Mouse (Mus musculus) stomach, embryonic 16.5 days (tissue): ENCODE data around the gene Psenen. TPM values are rescaled to one million over a fixed set of nuclear protein-coding genes. Genes with fewer than 3 reads are reported as not detected.
A peak's percentile ranks its signal among the peaks of the same experiment; 100 is the strongest.

Experiments used
- ATAC-seq: fragments of 200-750 bp; cut with Nextera tagmentation; 2 replicates; pipeline ENCODE4 v1.8.0; 2017; ENCODE audit warnings: moderate number of reproducible peaks, moderate TSS enrichment; ENCODE audit not compliant: insufficient read depth, low FRiP score
- H3K27ac ChIP-seq: fragments of 300-500 bp; sonication (generic); 2 replicates; pipeline ENCODE4 v1.5.1; 2014; ENCODE audit warnings: low read length
- H3K27me3 ChIP-seq: fragments of 300-500 bp; sonication (generic); 2 replicates; pipeline ENCODE4 v1.6.1; 2014; ENCODE audit warnings: low read length, control low read depth, mixed read lengths; ENCODE audit not compliant: control insufficient read depth, insufficient read depth
- H3K36me3 ChIP-seq: fragments of 300-500 bp; sonication (generic); 2 replicates; pipeline ENCODE4 v1.6.1; 2014; ENCODE audit warnings: low read length; ENCODE audit not compliant: control insufficient read depth, insufficient read depth
- H3K4me1 ChIP-seq: fragments of 300-500 bp; sonication (generic); 2 replicates; pipeline ENCODE4 v1.6.1; 2014; ENCODE audit warnings: low read length, control low read depth, mixed read lengths; ENCODE audit not compliant: control insufficient read depth, insufficient read depth
- H3K4me2 ChIP-seq: fragments of 300-500 bp; sonication (generic); 2 replicates; pipeline ENCODE4 v1.6.1; 2014; ENCODE audit warnings: low read depth, low read length, mixed read lengths
- H3K4me3 ChIP-seq: fragments of 300-500 bp; sonication (generic); replicated peaks from 2 replicates; pipeline ENCODE4 v1.5.1; 2014; ENCODE audit warnings: mild to moderate bottlenecking, low read length
- H3K9ac ChIP-seq: fragments of 300-500 bp; sonication (generic); 2 replicates; pipeline ENCODE4 v1.6.1; 2014; ENCODE audit warnings: low read length
- H3K9me3 ChIP-seq: fragments of 300-500 bp; sonication (generic); replicated peaks from 2 replicates; pipeline ENCODE4 v1.6.1; 2016; ENCODE audit warnings: low read length, control low read depth; ENCODE audit not compliant: control insufficient read depth
- WGBS: fragments of 180-500 bp; shearing (Covaris S2); extraction: QIAGEN DNeasy Blood & Tissue Kit; methylation state at CpG from one replicate; pipeline ENCODE4 v1.1.7; 2014; 5-methylcytosine and 5-hydroxymethylcytosine counted together
- polyA plus RNA-seq: library from polyadenylated mRNA; unstranded; fragments of >200 nt; fragmentation: Nextera tagmentation; extraction: Ambion mirVana; gene quantifications from 2 replicates; pipeline ENCODE4 v1.2.1, GENCODE M21; 2015

The Psenen gene
- polyA plus RNA-seq, 1 experiment from 2014 or later: 156 TPM

DNA sequence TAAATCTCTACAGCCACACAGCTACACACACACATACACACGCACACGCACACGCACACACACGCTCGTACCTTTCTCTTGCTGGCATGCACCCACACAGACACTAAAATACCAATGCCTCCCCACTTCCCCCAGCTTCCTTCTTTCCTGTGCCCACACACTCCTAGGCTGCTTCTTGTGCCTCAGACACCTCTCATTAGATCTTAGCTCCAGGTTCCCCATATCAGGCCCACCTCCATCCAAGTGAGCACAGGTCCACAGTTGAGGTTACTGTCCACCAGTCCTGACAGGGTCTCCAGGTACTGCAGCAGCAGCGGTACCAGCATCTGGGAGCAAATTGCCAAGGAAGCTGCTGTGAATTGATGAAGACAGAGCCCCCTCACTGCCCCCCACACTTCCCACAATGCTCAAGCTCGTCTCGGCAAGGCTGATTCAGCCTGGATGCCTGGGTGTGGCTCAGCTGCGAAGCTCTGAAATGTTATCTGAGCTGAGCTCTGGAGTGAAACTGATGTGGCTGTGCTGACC, 32.1 kb downstream of the Psenen start:
- peaks cover 13% of the 10 kb centered on the region for H3K4me1 ChIP-seq
- peaks cover 11% of the 10 kb centered on the region; the same call in 1 of the 2 replicates for H3K36me3 ChIP-seq
- 78% methylated on average over 9 of the region's 9 CpGs for WGBS
- H3K9me3 ChIP-seq: no peaks in the 10 kb centered on the region
- no peak overlapping the region for H3K4me2 ChIP-seq
- ATAC-seq: no peak
- no peak overlapping the region for H3K4me3 ChIP-seq
- peak overlapping the region; percentile 48; the same call in 1 of the 2 replicates for H3K9ac ChIP-seq
- H3K27ac ChIP-seq: no peak overlapping the region
- no peaks in the 10 kb centered on the region for H3K27me3 ChIP-seq

GRCm38 (mm10) chr7:30526981-30527380, 36.4 kb downstream of the Psenen start:
- 82% methylated on average over 14 of the region's 14 CpGs for WGBS
- Histone ChIP-seq H3K9ac (peak overlapping the region; percentile 63; the same call in 1 of the 2 replicates), H3K36me3 (peaks cover 11% of the 10 kb centered on the region; the same call in 1 of the 2 replicates), H3K4me2 (no peak overlapping the region), H3K9me3 (no peaks in the 10 kb centered on the region), H3K27me3 (no peaks in the 10 kb centered on the region), H3K4me3 (no peak overlapping the region), H3K4me1 (peaks cover 10% of the 10 kb centered on the region), H3K27ac (no peak overlapping the region)
- no peak for ATAC-seq

DNA sequence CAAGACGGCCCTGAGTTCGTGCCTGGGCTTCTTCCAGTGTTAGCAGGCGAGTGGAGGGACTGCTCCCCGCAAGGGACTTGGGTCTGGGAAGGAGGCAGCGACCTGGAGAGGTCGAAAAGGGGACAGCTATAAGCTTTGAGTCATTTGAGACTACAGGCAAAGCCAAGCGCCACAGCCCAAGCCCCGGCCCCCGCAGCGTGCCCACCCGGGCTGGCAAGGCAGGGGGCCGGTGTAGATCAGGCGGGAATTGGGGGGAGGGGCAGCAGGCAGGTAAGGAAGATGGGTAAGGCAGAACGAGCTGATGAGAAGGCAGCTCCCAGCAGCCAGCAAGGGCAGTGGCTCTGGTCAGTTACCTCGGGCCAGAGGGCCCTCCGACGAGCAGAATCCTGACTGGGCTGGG, 37.0 kb downstream of the Psenen start:
- Histone ChIP-seq H3K9ac (peak overlapping the region; percentile 63), H3K4me3 (no peak overlapping the region), H3K4me2 (peak overlapping the region; percentile 35), H3K36me3 (peaks cover 11% of the 10 kb centered on the region; the same call in 1 of the 2 replicates), H3K9me3 (no peaks in the 10 kb centered on the region), H3K27ac (peak overlapping the region; percentile 15; the same call in 1 of the 2 replicates), H3K4me1 (peaks cover 10% of the 10 kb centered on the region), H3K27me3 (no peaks in the 10 kb centered on the region)
- 34% methylated on average over 17 of the region's 17 CpGs for WGBS
- ATAC-seq: no peak

DNA sequence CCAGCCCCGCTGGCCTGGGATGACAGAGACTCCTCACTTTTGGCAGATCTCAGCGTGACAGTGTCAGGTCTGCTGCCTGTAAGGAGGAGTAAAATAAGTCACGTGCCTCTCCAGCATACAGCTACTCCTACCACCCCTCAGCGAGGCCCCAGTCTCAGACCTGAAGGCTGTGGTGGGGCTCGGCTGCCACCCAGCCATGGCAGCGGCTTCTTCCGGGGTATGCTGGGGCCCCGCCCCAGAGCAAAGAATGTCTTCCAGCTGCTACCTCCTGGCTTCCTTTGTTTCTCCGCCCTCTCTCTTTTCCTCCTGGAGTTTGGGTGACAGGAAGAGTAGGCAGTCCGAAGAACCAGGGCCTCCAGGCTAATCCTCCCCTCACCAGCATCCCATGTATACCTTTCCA, 37.5 kb downstream of the Psenen start:
- Histone ChIP-seq H3K4me2 (peak overlapping the region; percentile 35), H3K9ac (peak overlapping the region; percentile 63), H3K4me3 (no peak overlapping the region), H3K9me3 (no peaks in the 10 kb centered on the region), H3K27me3 (no peaks in the 10 kb centered on the region), H3K36me3 (peaks cover 11% of the 10 kb centered on the region; the same call in 1 of the 2 replicates), H3K4me1 (peaks cover 10% of the 10 kb centered on the region), H3K27ac (no peak overlapping the region)
- ATAC-seq: peak; percentile 24; the same call in 1 of the 2 replicates
- WGBS: 27% methylated on average over 10 of the region's 10 CpGs

DNA sequence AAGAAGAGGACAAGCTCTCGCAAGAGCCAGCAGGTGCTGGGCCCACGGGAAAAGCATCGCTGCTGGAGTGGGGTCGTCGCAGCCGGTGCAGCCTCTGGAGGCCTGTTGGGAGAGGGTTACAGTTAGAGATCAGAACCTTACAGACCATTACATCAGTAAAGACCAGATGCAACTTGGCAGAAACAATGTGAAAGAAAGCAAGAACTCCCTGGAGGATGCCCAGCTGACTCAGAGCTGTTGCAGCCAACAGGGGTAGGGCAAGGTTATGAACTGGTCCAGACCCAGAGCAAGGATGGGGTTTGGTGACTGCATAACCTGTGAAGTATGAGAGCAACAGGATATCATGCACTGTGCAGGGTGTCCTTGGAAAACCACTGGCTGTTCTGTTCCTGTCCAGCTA, 38.9 kb downstream of the Psenen start:
- Histone ChIP-seq H3K36me3 (peaks cover 2% of the 10 kb centered on the region; the same call in 1 of the 2 replicates), H3K4me1 (peaks cover 10% of the 10 kb centered on the region), H3K4me2 (no peak overlapping the region), H3K9me3 (no peaks in the 10 kb centered on the region), H3K4me3 (no peak overlapping the region), H3K9ac (no peak overlapping the region), H3K27ac (no peak overlapping the region), H3K27me3 (no peaks in the 10 kb centered on the region)
- no peak for ATAC-seq
- WGBS: 90% methylated on average over 6 of the region's 6 CpGs

DNA sequence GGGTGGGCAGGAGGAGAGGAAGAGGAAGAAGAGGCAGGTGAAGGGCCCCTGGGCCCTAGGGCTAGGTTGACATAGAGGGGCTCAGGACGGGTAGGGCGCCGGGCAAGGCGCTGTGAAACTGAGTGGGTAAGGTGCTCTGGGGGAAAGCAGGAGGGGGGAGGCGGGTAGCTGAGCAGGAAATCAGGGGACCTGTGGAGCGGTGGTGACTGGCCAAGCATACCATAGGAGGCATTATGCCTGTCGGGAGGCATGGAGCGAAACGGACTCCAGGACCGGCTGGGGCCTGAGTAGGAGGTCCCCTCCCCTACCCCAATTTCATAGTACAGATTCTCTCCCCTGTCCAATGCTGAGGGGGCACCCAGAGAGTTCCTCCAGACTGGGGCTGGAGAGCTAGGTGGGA, 40.6 kb downstream of the Psenen start:
- Histone ChIP-seq H3K4me1 (peaks cover 10% of the 10 kb centered on the region), H3K9me3 (no peaks in the 10 kb centered on the region), H3K4me3 (no peak overlapping the region), H3K4me2 (no peak overlapping the region), H3K36me3 (no peaks in the 10 kb centered on the region), H3K27ac (no peak overlapping the region), H3K27me3 (no peaks in the 10 kb centered on the region), H3K9ac (no peak overlapping the region)
- no peak for ATAC-seq
- WGBS: 82% methylated on average over 10 of the region's 10 CpGs

GRCm38 (mm10) chr7:30520856-30521255, 42.6 kb downstream of the Psenen start:
- no peak overlapping the region for H3K27ac ChIP-seq
- no peak overlapping the region for H3K4me3 ChIP-seq
- no peak for ATAC-seq
- no peak overlapping the region for H3K9ac ChIP-seq
- no peaks in the 10 kb centered on the region for H3K4me1 ChIP-seq
- no peak overlapping the region for H3K4me2 ChIP-seq
- no peaks in the 10 kb centered on the region for H3K27me3 ChIP-seq
- 78% methylated on average over 5 of the region's 5 CpGs for whole genome bisulfite sequencing
- H3K9me3 ChIP-seq: no peaks in the 10 kb centered on the region
- no peaks in the 10 kb centered on the region for H3K36me3 ChIP-seq

- 73% methylated on average over 4 of the region's 4 CpGs for WGBS
- Histone ChIP-seq H3K4me3 (no peak overlapping the region), H3K27ac (no peak overlapping the region), H3K4me1 (no peaks in the 10 kb centered on the region), H3K9ac (no peak overlapping the region), H3K9me3 (no peaks in the 10 kb centered on the region), H3K4me2 (no peak overlapping the region), H3K27me3 (no peaks in the 10 kb centered on the region), H3K36me3 (no peaks in the 10 kb centered on the region)
- no peak for ATAC-seq
These were observed 43.0 kb downstream of the Psenen start for GRCm38 (mm10) chr7:30520396-30520795.

DNA sequence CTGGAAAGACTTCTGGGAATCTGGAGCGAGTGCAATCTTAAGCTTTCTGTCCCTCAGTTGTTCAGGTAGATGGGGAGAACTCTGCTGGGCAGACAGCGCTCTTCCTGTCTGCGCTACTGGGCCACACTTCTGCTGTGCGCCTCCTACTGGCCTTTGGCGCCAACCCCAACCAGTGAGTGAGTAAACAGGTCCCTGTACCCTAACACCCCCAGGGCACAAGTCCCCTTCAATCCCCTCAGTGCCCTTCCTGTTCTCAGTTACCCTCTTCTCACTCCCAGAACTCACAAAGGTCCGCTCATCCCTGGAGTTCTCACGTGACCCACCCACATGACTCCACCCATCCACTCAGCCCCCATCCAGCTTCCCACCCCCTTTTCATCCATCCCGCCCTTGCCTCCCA, 45.1 kb downstream of the Psenen start:
- H3K27me3 ChIP-seq: no peaks in the 10 kb centered on the region
- H3K9me3 ChIP-seq: no peaks in the 10 kb centered on the region
- ATAC-seq: no peak
- no peak overlapping the region for H3K4me3 ChIP-seq
- H3K9ac ChIP-seq: no peak overlapping the region
- no peaks in the 10 kb centered on the region for H3K36me3 ChIP-seq
- no peaks in the 10 kb centered on the region for H3K4me1 ChIP-seq
- H3K4me2 ChIP-seq: no peak overlapping the region
- H3K27ac ChIP-seq: no peak overlapping the region
- WGBS: 33% methylated on average over 8 of the region's 8 CpGs
